Mouse (Mus musculus) embryonic facial prominence, embryonic 11.5 days (tissue): ENCODE measurements around the gene Rrm1. TPM values are rescaled to one million over a fixed set of nuclear protein-coding genes. Genes with fewer than 3 reads are reported as not detected.

Source experiments
- ATAC-seq: fragments of 200-750 bp; cut with Nextera tagmentation; replicated peaks from 2 replicates; pipeline ENCODE4 v1.8.0; 2017; ENCODE audit warnings: low read depth; ENCODE audit not compliant: insufficient number of reproducible peaks, low FRiP score, low TSS enrichment
- DNase-seq: peaks from one replicate; pipeline ENCODE4 v3.0.0-alpha.2; 2015; ENCODE audit warnings: low spot score
- H3K27ac ChIP-seq: fragments of 300-500 bp; sonication (generic); replicated peaks from 2 replicates; pipeline ENCODE4 v1.5.1; 2014; ENCODE audit warnings: mild to moderate bottlenecking, low read depth, low read length, control low read depth
- H3K27me3 ChIP-seq: fragments of 300-500 bp; sonication (generic); 2 replicates; pipeline ENCODE4 v1.6.1; 2014; ENCODE audit warnings: mild to moderate bottlenecking, low read length, moderate library complexity, mixed read lengths; ENCODE audit not compliant: control insufficient read depth, insufficient read depth
- H3K36me3 ChIP-seq: fragments of 300-500 bp; sonication (generic); replicated peaks from 2 replicates; pipeline ENCODE4 v1.6.1; 2014; ENCODE audit warnings: low read depth, mild to moderate bottlenecking, low read length, moderate library complexity, mixed read lengths; ENCODE audit not compliant: control insufficient read depth, insufficient read depth
- H3K4me1 ChIP-seq: fragments of 300-500 bp; sonication (generic); 2 replicates; pipeline ENCODE4 v1.6.1; 2014; ENCODE audit warnings: low read length, mixed read lengths; ENCODE audit not compliant: control insufficient read depth, insufficient read depth
- H3K4me2 ChIP-seq: fragments of 300-500 bp; sonication (generic); 2 replicates; pipeline ENCODE4 v1.6.1; 2014; ENCODE audit warnings: low read depth, mild to moderate bottlenecking, control low read depth, low read length, moderate library complexity
- H3K4me3 ChIP-seq: fragments of 300-500 bp; sonication (generic); 2 replicates; pipeline ENCODE4 v1.5.1; 2014; ENCODE audit warnings: low read depth, low read length, control low read depth
- H3K9ac ChIP-seq: fragments of 300-500 bp; sonication (generic); replicated peaks from 2 replicates; pipeline ENCODE4 v1.6.1; 2014; ENCODE audit warnings: mild to moderate bottlenecking, control low read depth, low read length
- H3K9me3 ChIP-seq: fragments of 300-500 bp; sonication (generic); replicated peaks from 2 replicates; pipeline ENCODE4 v1.6.1; 2016; ENCODE audit warnings: mild to moderate bottlenecking, low read length, inconsistent platforms, mixed read lengths; ENCODE audit not compliant: control insufficient read depth
- WGBS: fragments of 180-500 bp; shearing (Covaris S2); extraction: QIAGEN DNeasy Blood & Tissue Kit; methylation state at CpG from one replicate; pipeline ENCODE4 v1.1.7; 2014; 5-methylcytosine and 5-hydroxymethylcytosine counted together
- polyA plus RNA-seq: library from polyadenylated mRNA; unstranded; fragments of >200 nt; fragmentation: Nextera tagmentation; extraction: Ambion mirVana; gene quantifications from 2 replicates; pipeline ENCODE4 v1.2.1, GENCODE M21; 2014

Rrm1 gene
- polyA plus RNA-seq, 1 experiment from 2014 or later: 246 TPM

DNA sequence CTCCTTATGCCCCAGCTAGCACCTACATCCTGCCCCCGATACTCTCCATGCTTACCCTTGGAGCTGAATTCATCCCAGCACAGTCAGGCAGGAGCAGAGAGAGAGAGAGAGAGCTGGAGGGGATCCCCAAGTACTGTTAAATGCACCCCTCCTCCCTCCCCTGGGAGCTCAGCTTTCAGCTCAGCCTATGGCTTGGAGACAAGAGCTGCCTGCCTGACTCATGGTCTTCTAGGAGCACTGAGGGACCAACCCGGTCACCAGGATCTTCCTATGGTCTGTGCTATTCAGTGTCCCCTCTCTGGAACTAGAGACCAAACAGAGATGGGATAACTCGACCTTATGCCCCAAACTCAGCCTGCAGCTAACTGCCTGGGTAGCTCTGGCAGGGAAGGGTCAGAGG lies 58.0 kb downstream of the Rrm1 start, which contains the start of gene Olfr545:
TSS of gene Olfr545 (minus strand) at position 101 of the 400 bp plus-strand sequence.
- ATAC-seq: no peak
- H3K4me2 ChIP-seq: no peak within 1 kb of the TSS
- 65% methylated on average over 3 of the region's 3 CpGs for WGBS

DNA sequence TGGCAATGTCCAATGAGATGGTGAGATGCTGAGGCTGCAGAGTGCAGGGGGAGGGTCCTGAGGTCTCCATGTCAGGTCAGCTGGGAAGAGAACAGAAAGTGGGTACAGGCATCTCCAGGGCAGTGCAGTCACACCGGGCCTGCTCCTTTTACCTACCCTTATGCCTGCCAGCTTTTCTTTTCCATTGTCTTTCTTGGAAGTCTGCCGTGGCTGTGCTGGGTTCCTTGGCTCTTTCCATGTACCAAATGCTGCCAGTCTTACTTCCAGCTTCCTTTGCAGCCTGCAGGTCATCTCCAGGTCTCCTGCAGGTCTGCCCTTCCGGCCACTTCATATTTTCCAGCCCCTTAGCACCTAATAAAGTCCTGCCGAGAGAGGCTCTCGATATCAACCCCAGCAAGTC lies 60.5 kb downstream of the Rrm1 start:
- no peaks in the 10 kb centered on the region for H3K4me1 ChIP-seq
- H3K27me3 ChIP-seq: no peaks in the 10 kb centered on the region
- DNase-seq: no peak
- no peak overlapping the region for H3K4me2 ChIP-seq
- H3K9me3 ChIP-seq: no peaks in the 10 kb centered on the region
- H3K36me3 ChIP-seq: no peaks in the 10 kb centered on the region
- H3K9ac ChIP-seq: no peak overlapping the region
- H3K4me3 ChIP-seq: no peak overlapping the region
- no peak for ATAC-seq
- WGBS: 76% methylated on average over 5 of the region's 5 CpGs
- H3K27ac ChIP-seq: no peak overlapping the region

More for the DNA sequence above, 58.0 kb downstream of the Rrm1 start, which contains the start of gene Olfr545:
- H3K27ac ChIP-seq: no peak within 1 kb of the TSS
- H3K4me1 ChIP-seq: no peaks in the 10 kb centered on the region
- no peaks in the 10 kb centered on the region for H3K27me3 ChIP-seq
- no peak within 1 kb of the TSS for H3K9ac ChIP-seq
- no peak for DNase-seq
- H3K36me3 ChIP-seq: no peaks in the 10 kb centered on the region
- no peaks in the 10 kb centered on the region for H3K9me3 ChIP-seq
- no peak within 1 kb of the TSS for H3K4me3 ChIP-seq

- Histone ChIP-seq H3K4me1 (no peaks in the 10 kb centered on the region), H3K27me3 (no peaks in the 10 kb centered on the region), H3K27ac (no peak overlapping the region), H3K9ac (no peak overlapping the region), H3K36me3 (no peaks in the 10 kb centered on the region), H3K4me2 (no peak overlapping the region), H3K9me3 (no peaks in the 10 kb centered on the region), H3K4me3 (no peak overlapping the region)
- WGBS: 56% methylated on average over 3 of the region's 3 CpGs
- DNase-seq (peak; percentile 79), ATAC-seq (peak; percentile 69)
Measured at GRCm38 (mm10) chr7:102506848-102507247, 65.4 kb downstream of the Rrm1 start.

DNA sequence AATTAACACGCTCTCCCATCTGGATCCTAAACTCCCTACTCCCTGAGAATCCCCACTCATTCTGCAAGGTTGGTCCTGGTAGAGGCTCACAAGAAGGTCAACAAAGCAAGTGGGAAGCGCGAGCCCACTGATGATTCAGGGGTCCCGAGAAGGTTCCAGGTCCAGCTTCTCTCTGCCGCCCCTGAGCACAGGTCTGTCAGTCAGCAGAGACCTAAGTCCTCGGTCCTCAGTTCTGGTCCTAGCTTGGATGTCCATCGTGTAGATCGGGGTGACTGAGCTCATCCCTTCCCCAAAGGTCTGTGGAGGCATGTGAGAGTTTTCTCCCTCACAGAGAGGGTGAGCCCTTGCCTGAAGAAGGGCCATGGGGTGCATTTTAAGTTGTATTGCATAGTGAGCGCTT lies 66.6 kb downstream of the Rrm1 start:
- Histone ChIP-seq H3K4me3 (no peak overlapping the region), H3K4me1 (no peaks in the 10 kb centered on the region; the same call in 1 of the 2 replicates), H3K36me3 (no peaks in the 10 kb centered on the region), H3K27me3 (no peaks in the 10 kb centered on the region), H3K9ac (no peak overlapping the region), H3K27ac (no peak overlapping the region), H3K4me2 (no peak overlapping the region), H3K9me3 (no peaks in the 10 kb centered on the region)
- ATAC-seq (no peak), DNase-seq (no peak)
- 85% methylated on average over 9 of the region's 9 CpGs for WGBS

DNA sequence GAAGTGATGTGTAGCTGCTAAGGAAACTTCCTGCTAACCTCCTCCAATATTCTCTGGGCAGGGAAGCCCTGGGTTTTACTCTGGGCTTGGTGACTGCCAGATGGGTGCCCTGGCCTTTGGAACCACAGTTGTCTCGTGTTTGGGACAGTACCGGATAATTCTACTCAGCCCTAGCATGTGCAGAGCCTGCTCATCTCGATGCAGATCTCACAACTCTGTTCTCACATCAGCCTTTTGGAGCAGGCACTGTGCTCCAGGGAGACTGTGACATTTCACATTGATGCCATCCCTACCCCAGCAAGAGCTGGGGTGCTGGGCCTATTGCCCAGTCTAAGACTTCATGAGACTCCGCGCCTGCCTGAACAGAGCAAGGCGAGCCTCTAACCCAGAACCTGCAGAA lies 67.2 kb downstream of the Rrm1 start:
- no peaks in the 10 kb centered on the region; the same call in 1 of the 2 replicates for H3K27me3 ChIP-seq
- no peak for ATAC-seq

GRCm38 (mm10) chr7:102509726-102510125 lies 68.2 kb downstream of the Rrm1 start:
- ATAC-seq (no peak), DNase-seq (no peak)
- Histone ChIP-seq H3K9me3 (no peaks in the 10 kb centered on the region), H3K27me3 (no peaks in the 10 kb centered on the region; the same call in 1 of the 2 replicates), H3K4me3 (no peak overlapping the region), H3K27ac (no peak overlapping the region), H3K9ac (no peak overlapping the region), H3K4me2 (no peak overlapping the region), H3K4me1 (no peaks in the 10 kb centered on the region; the same call in 1 of the 2 replicates), H3K36me3 (no peaks in the 10 kb centered on the region)
- 80% methylated on average over 7 of the region's 7 CpGs for WGBS

More for the DNA sequence above, 67.2 kb downstream of the Rrm1 start:
- DNase-seq: no peak
- no peak overlapping the region for H3K27ac ChIP-seq
- no peak overlapping the region for H3K9ac ChIP-seq
- no peaks in the 10 kb centered on the region; the same call in 1 of the 2 replicates for H3K4me1 ChIP-seq
- no peaks in the 10 kb centered on the region for H3K36me3 ChIP-seq
- no peaks in the 10 kb centered on the region for H3K9me3 ChIP-seq
- H3K4me3 ChIP-seq: no peak overlapping the region
- WGBS: 87% methylated on average over 6 of the region's 6 CpGs
- no peak overlapping the region for H3K4me2 ChIP-seq

DNA sequence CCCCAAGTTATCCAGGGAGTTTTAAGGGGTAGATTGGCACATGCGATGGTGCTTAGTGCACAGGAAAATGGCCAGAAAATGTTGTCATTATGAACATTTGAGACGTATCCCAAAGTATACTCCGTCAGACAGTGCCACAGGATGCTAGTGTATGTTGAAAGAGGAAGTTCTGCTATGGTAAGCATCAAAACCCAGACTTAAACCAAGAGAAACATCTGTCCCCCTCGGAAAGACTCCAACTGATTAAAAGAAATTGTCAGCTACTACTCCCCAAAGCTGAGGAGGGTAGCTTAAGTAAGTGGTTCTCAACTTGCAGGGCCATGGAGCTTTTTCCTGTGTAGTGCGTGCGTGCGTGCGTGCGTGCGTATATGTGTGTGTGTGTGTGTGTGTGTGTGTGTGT lies 70.4 kb downstream of the Rrm1 start:
- Histone ChIP-seq H3K9ac (no peak overlapping the region), H3K27ac (no peak overlapping the region), H3K4me3 (no peak overlapping the region), H3K9me3 (no peaks in the 10 kb centered on the region), H3K4me2 (no peak overlapping the region), H3K4me1 (no peaks in the 10 kb centered on the region; the same call in 1 of the 2 replicates), H3K36me3 (no peaks in the 10 kb centered on the region), H3K27me3 (no peaks in the 10 kb centered on the region; the same call in none of the 2 replicates)
- WGBS: 93% methylated on average over 10 of the region's 10 CpGs
- no peak for DNase-seq
- no peak for ATAC-seq

- Histone ChIP-seq H3K27ac (no peak overlapping the region), H3K9me3 (no peaks in the 10 kb centered on the region), H3K4me1 (no peaks in the 10 kb centered on the region; the same call in 1 of the 2 replicates), H3K36me3 (no peaks in the 10 kb centered on the region), H3K4me2 (peak overlapping the region; percentile 84), H3K9ac (peak overlapping the region; percentile 61), H3K4me3 (peak overlapping the region; percentile 40), H3K27me3 (no peaks in the 10 kb centered on the region; the same call in none of the 2 replicates)
- ATAC-seq (peak; percentile 93), DNase-seq (peak; percentile 91)
- whole genome bisulfite sequencing: under 1% methylated on average over 54 of the region's 54 CpGs
Measured at GRCm38 (mm10) chr7:102512814-102513435, 71.4 kb downstream of the Rrm1 start.
